Mouse (Mus musculus) forebrain, postnatal 0 days (tissue): ENCODE data around the gene Vbp1. TPM values are rescaled to one million over a fixed set of nuclear protein-coding genes. Genes with fewer than 3 reads are reported as not detected.
A peak's percentile ranks its signal among the peaks of the same experiment; 100 is the strongest.
"Not testable (repeated sequence)": the region's sequence is repeated elsewhere in the genome, so short reads cannot be mapped to it uniquely, and the experiment has no call there.

Experiments
- ATAC-seq: fragments of 200-750 bp; cut with Nextera tagmentation; 2 replicates; pipeline ENCODE4 v1.8.0; 2017; ENCODE audit warnings: mild to moderate bottlenecking, moderate library complexity
- DNase-seq: peaks from one replicate; pipeline ENCODE4 v3.0.0-alpha.2; 2015
- H3K27ac ChIP-seq: fragments of 300-500 bp; sonication (generic); 2 replicates; pipeline ENCODE4 v1.5.1; 2014; ENCODE audit warnings: low read depth, mild to moderate bottlenecking, antibody characterized with exemption, low read length, moderate library complexity, mixed read lengths
- H3K27me3 ChIP-seq: fragments of 300-500 bp; sonication (generic); 2 replicates; pipeline ENCODE4 v1.6.1; 2014; ENCODE audit warnings: mild to moderate bottlenecking, low read length, mixed read lengths; ENCODE audit not compliant: insufficient read depth
- H3K36me3 ChIP-seq: fragments of 300-500 bp; sonication (generic); 2 replicates; pipeline ENCODE4 v1.6.1; 2014; ENCODE audit warnings: mild to moderate bottlenecking, moderate library complexity; ENCODE audit not compliant: insufficient read depth
- H3K4me1 ChIP-seq: fragments of 300-500 bp; sonication (generic); 2 replicates; pipeline ENCODE4 v1.6.1; 2014; ENCODE audit warnings: antibody characterized with exemption; ENCODE audit not compliant: insufficient read depth
- H3K4me2 ChIP-seq: fragments of 300-500 bp; sonication (generic); 2 replicates; pipeline ENCODE4 v1.6.1; 2014; ENCODE audit warnings: low read depth, mild to moderate bottlenecking, moderate library complexity
- H3K4me3 ChIP-seq: fragments of 300-500 bp; sonication (generic); 2 replicates; pipeline ENCODE4 v1.5.1; 2014; ENCODE audit warnings: low read depth, low read length, mixed read lengths
- H3K9ac ChIP-seq: fragments of 300-500 bp; sonication (generic); 2 replicates; pipeline ENCODE4 v1.6.1; 2014; ENCODE audit warnings: mild to moderate bottlenecking
- H3K9me3 ChIP-seq: fragments of 300-500 bp; sonication (generic); 2 replicates; pipeline ENCODE4 v1.6.1; 2016; ENCODE audit warnings: low read length
- CTCF ChIP-seq: sonication (generic); IDR thresholded peaks from 2 replicates; pipeline ENCODE4 v1.5.1; 2016; ENCODE audit warnings: antibody characterized with exemption, control low read depth, low read depth
- WGBS: fragments of 180-500 bp; shearing (Covaris S2); extraction: QIAGEN DNeasy Blood & Tissue Kit; methylation state at CpG from one replicate; pipeline ENCODE4 v1.1.7; 2014; 5-methylcytosine and 5-hydroxymethylcytosine counted together
- polyA plus RNA-seq: library from polyadenylated mRNA; unstranded; fragments of >200 nt; fragmentation: Nextera tagmentation; extraction: Ambion mirVana; gene quantifications from 2 replicates; pipeline ENCODE4 v1.2.1, GENCODE M21; 2015
- total RNA-seq: library from RNA; depleted of rRNA; stranded (reverse); fragments of >200 nt; gene quantifications from 2 replicates; pipeline ENCODE4 v1.2.3, GENCODE M21; 2014; rRNA removed

Vbp1 gene
- 153 and 164 TPM in 2 replicates for total RNA-seq
- polyA plus RNA-seq: 265 and 282 TPM in 2 replicates

DNA sequence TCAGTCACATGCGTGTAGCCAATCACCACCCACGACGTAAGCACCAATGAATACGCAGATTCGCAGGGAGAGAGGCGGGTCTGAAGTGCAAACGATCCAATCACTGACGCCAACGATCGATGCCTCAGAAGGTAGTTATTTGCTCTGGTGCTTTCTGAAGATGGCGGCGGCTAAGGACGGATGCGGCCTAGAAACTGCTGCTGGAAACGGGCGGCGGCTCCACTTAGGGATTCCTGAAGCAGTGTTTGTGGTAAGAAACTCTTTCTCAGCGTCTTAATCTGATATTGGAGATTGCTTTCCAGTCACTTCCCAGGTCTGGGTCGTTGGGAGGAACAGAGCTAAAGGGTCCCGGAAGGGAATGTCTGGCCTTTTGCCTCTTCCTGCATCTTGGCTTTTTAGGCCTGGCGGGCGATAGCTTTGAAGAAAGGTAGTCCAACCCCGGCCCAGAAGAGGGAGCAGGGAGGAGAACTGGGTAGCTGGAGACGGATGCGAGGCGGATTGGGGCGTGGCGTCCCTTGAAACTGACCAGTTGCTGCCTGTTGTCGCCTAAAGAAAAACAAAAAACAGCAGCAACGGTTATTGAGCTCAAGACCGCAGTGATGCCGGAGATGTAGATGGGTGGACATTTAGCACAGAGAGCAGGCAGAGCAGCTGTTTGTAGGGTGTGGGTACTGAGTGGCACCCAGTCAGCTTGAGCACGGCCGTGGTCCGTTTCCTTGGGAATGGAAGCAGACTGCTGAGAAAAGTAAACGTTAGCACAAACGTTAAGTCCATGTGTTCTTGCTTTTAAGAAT is at the start of gene Vbp1:
TSS of gene Vbp1 (plus strand) at position 121 of the 794 bp plus-strand sequence.
- H3K4me2 ChIP-seq: peak within 1 kb of the TSS; percentile 44
- no peaks in the 10 kb centered on the region for H3K9me3 ChIP-seq
- DNase-seq: peak; percentile 92
- WGBS: 25% methylated on average over 37 of the region's 37 CpGs
- H3K36me3 ChIP-seq: no peaks in the 10 kb centered on the region
- H3K4me3 ChIP-seq: peak within 1 kb of the TSS; percentile 54
- peak; percentile 100 for ATAC-seq
- H3K9ac ChIP-seq: peak within 1 kb of the TSS; percentile 74
- H3K27me3 ChIP-seq: no peaks in the 10 kb centered on the region
- H3K27ac ChIP-seq: peak within 1 kb of the TSS; percentile 89
- H3K4me1 ChIP-seq: no peaks in the 10 kb centered on the region
- TF ChIP-seq CTCF: no peak; the same call in 1 of the 2 replicates

DNA sequence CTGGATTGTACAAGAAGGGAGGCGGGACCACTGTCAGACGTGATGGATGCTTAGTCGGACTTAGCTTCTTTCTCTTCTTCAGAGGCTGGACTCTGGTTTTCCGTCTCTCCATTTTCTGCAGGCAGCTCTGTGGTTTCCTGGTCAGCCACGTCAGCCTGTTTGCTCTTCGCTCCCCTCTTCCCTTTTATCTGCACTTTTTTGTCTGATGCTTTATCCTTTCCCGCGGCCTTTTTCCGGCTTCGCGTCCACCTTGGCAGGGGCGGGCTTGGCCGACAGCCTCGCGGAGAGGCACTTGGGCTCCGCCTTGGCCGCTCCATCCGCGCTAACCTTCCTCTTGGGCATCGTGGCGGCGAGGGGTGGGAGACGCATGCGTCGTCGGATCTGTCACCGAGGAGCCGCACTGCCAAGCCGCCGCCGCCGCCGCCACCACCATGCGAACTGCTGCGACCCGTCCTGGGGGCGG is 38.9 kb upstream of the Vbp1 start:
- 27% methylated on average over 37 of the region's 37 CpGs for WGBS
- H3K4me3 ChIP-seq: peak overlapping the region; percentile 32
- H3K27ac ChIP-seq, H3K36me3 ChIP-seq, H3K27me3 ChIP-seq, H3K4me1 ChIP-seq, H3K9me3 ChIP-seq: not testable (repeated sequence)
- peak; percentile 66 for DNase-seq
- peak overlapping the region; percentile 54 for H3K9ac ChIP-seq
- ATAC-seq: peak; percentile 99
- peak overlapping the region; percentile 45 for H3K4me2 ChIP-seq

GRCm38 (mm10) chrX:75489886-75490285 is 24.2 kb upstream of the Vbp1 start:
- Histone ChIP-seq H3K27me3 (no peaks in the 10 kb centered on the region), H3K9ac (no peak overlapping the region), H3K9me3 (no peaks in the 10 kb centered on the region), H3K36me3 (no peaks in the 10 kb centered on the region), H3K4me2 (no peak overlapping the region), H3K27ac (no peak overlapping the region), H3K4me3 (no peak overlapping the region), H3K4me1 (no peaks in the 10 kb centered on the region)
- 72% methylated on average over 1 of the region's 1 CpGs for WGBS
- no peak for TF ChIP-seq CTCF
- ATAC-seq (no peak), DNase-seq (no peak)

- DNase-seq (no peak), ATAC-seq (peak; percentile 23; the same call in 1 of the 2 replicates)
- Histone ChIP-seq H3K27ac (0 out of 2 replicates have a peak overlapping the region, but pooled peaks have one; percentile 45), H3K4me2 (peak overlapping the region; percentile 44), H3K9me3 (no peaks in the 10 kb centered on the region), H3K9ac (peak overlapping the region; percentile 22; the same call in 1 of the 2 replicates), H3K4me3 (peak overlapping the region; percentile 54; the same call in 1 of the 2 replicates), H3K4me1 (no peaks in the 10 kb centered on the region), H3K36me3 (no peaks in the 10 kb centered on the region), H3K27me3 (no peaks in the 10 kb centered on the region)
- no peak for TF ChIP-seq CTCF
- WGBS: 34% methylated on average over 3 of the region's 3 CpGs
Measured at GRCm38 (mm10) chrX:75513787-75514178, 316 bp upstream of the Vbp1 start.

DNA sequence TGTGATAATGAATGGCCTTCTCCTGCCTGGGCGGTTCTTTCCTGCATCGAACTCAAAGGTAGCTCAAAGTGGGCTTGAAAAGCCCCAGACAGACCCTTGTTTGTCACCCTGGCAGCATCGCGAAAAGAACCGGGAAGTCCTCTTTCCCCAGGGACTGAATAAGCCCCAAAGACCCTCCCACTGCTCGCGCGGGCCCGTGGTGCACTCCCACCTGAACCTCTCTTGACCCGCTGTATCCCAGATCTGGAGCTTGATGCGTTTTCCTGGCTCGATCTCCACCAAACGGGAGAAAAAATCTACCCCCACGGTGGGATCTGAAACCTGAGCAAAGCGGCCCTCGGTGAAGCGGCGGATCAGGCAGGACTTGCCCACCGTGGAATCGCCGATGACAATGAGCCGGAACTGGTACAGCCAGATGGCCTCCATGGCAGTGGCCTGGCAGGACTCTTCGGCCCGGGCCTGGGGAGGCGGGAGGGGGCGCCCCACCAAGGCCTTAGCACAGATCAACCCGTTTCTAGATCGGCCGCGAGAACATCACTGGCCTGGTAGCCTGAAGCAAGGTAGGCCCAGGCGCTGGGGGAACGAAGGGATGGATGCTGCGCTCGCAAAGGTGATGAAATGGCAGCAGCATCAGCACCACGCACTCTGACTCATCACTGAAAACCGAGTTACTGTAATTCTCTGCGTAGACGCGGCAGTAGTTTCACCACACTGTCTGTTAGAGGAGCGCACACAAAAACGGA is 63.7 kb downstream of the Vbp1 start, which contains the start of gene Rab39b:
TSS of gene Rab39b (minus strand) at position 650 of the 743 bp plus-strand sequence.
- H3K4me2 ChIP-seq: peak within 1 kb of the TSS; percentile 41
- 21% methylated on average over 40 of the region's 41 CpGs for WGBS
- H3K9me3 ChIP-seq: no peaks in the 10 kb centered on the region
- no peak for TF ChIP-seq CTCF
- peak; percentile 77 for DNase-seq
- no peaks in the 10 kb centered on the region for H3K4me1 ChIP-seq
- H3K9ac ChIP-seq: peak within 1 kb of the TSS; percentile 81
- H3K27ac ChIP-seq: peak within 1 kb of the TSS; percentile 88
- H3K36me3 ChIP-seq: no peaks in the 10 kb centered on the region
- peak; percentile 99 for ATAC-seq
- no peaks in the 10 kb centered on the region for H3K27me3 ChIP-seq
- H3K4me3 ChIP-seq: peak within 1 kb of the TSS; percentile 53

GRCm38 (mm10) chrX:75578539-75578938 is 64.4 kb downstream of the Vbp1 start:
- no peaks in the 10 kb centered on the region for H3K36me3 ChIP-seq
- no peaks in the 10 kb centered on the region for H3K4me1 ChIP-seq
- H3K4me2 ChIP-seq: no peak overlapping the region
- DNase-seq: no peak
- H3K4me3 ChIP-seq: no peak overlapping the region
- ATAC-seq: no peak
- 73% methylated on average over 2 of the region's 2 CpGs for WGBS
- no peak for TF ChIP-seq CTCF
- no peaks in the 10 kb centered on the region for H3K9me3 ChIP-seq
- H3K27ac ChIP-seq: no peak overlapping the region
- H3K9ac ChIP-seq: no peak overlapping the region
- no peaks in the 10 kb centered on the region for H3K27me3 ChIP-seq

Other genes starting within 250 kb of the Vbp1 start
- gene Fundc2, start 131.9 kb upstream of the Vbp1 start, total RNA-seq: 24.2 and 30.8 TPM in 2 replicates
- gene Fundc2, start 131.9 kb upstream of the Vbp1 start, polyA plus RNA-seq: 30.3 and 31.2 TPM in 2 replicates
- gene F8, start 131.7 kb upstream of the Vbp1 start, total RNA-seq: 1.00 and 1.8 TPM in 2 replicates
- gene F8, start 131.7 kb upstream of the Vbp1 start, polyA plus RNA-seq: 0.64 and 1.2 TPM in 2 replicates
- gene Cmc4, start 97.7 kb upstream of the Vbp1 start, total RNA-seq: 13.5 and 21.3 TPM in 2 replicates
- gene Cmc4, start 97.7 kb upstream of the Vbp1 start, polyA plus RNA-seq: 24.2 and 24.6 TPM in 2 replicates
- 8.0 and 8.5 TPM in 2 replicates for gene Mtcp1, start 97.7 kb upstream of the Vbp1 start, total RNA-seq
- gene Mtcp1, start 97.7 kb upstream of the Vbp1 start, polyA plus RNA-seq: 2.0 and 3.1 TPM in 2 replicates
- 20.4 and 21.8 TPM in 2 replicates for gene Brcc3, start 97.7 kb upstream of the Vbp1 start, total RNA-seq
- 38.2 and 40.3 TPM in 2 replicates for gene Brcc3, start 97.7 kb upstream of the Vbp1 start, polyA plus RNA-seq
- gene Rab39b, start 63.9 kb downstream of the Vbp1 start, total RNA-seq: 40.9 and 44.7 TPM in 2 replicates
- 20.4 and 23.8 TPM in 2 replicates for gene Rab39b, start 63.9 kb downstream of the Vbp1 start, polyA plus RNA-seq